Mouse (Mus musculus): ENCODE data around the gene Mid1. TPM values are rescaled to one million over a fixed set of nuclear protein-coding genes. Genes with fewer than 3 reads are reported as not detected.
"Not testable (repeated sequence)": the region's sequence is repeated elsewhere in the genome, so short reads cannot be mapped to it uniquely, and the experiment has no call there.

The Mid1 gene
- polyA plus RNA-seq, 1 experiment from 2014 or later = 4.2 TPM

DNA sequence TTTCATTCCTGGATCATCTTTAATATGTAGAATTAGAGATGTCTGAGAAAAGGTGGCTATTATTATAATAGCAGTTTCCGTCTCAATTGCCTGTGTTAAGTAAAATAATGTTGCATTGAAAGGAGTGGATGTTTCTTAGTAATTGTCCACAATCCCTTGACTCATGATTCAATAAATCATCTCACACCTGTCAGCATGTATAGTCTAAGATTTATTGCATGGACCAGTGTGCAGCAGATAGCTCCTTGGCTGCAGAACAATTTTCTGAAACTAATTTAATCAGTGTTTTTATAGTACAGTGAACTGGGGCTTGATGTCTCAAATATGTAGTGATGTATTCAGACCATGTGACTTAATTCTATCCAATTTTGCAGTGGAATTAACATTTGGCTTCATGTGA is 265.6 kb downstream of the Mid1 start:
- Histone ChIP-seq H3K9me3 (ENCODE audit: control insufficient read depth, low read length) (no peaks in the 10 kb centered on the region), H3K4me3 (ENCODE audit: low read length) (no peak overlapping the region), H3K4me2 (ENCODE audit: low read length) (no peak overlapping the region), H3K27ac (ENCODE audit: low read depth, low read length) (no peak overlapping the region), H3K36me3 (ENCODE audit: control insufficient read depth, insufficient read depth, low read length) (no peaks in the 10 kb centered on the region), H3K27me3 (replicated peaks; ENCODE audit: control insufficient read depth, insufficient read depth, low read length) (no peaks in the 10 kb centered on the region; the same call in 1 of the 2 replicates), H3K9ac (ENCODE audit: low read depth, low read length) (no peak overlapping the region), H3K4me1 (ENCODE audit: control insufficient read depth, insufficient read depth, low read depth, low read length) (no peaks in the 10 kb centered on the region)
- WGBS = 59% methylated on average over 1 of the region's 1 CpGs
- ATAC-seq = 0 out of 2 replicates have a peak, but pooled peaks have one; percentile 34

DNA sequence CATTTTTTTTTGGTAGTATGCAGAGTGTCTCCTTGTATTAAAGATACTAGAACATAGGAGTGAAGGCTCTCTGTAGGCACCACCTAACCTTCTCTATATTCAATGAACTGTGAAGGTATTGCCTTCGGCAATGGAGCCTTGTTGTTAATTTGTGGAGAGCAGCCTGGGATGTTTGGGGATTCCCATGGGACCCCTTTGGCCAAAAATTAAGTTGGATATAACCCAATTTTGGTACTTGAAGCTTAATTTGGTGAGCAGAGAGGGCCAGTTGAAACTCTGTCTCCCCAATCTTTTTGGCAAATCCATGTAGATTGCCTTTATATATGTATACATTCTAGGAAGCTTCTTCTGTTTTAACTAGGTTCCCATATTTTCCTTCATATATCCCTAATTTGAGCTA is 284.3 kb downstream of the Mid1 start:
- Histone ChIP-seq H3K4me3 (ENCODE audit: low read length) (no peak overlapping the region), H3K36me3 (ENCODE audit: control insufficient read depth, insufficient read depth, low read length) (peaks cover 3% of the 10 kb centered on the region; the same call in 1 of the 2 replicates), H3K9ac (ENCODE audit: low read depth, low read length) (no peak overlapping the region), H3K9me3 (ENCODE audit: control insufficient read depth, low read length) (peaks cover 4% of the 10 kb centered on the region), H3K4me2 (ENCODE audit: low read length) (no peak overlapping the region), H3K27ac (ENCODE audit: low read depth, low read length) (no peak overlapping the region), H3K27me3 (replicated peaks; ENCODE audit: control insufficient read depth, insufficient read depth, low read length) (no peaks in the 10 kb centered on the region), H3K4me1 (ENCODE audit: control insufficient read depth, insufficient read depth, low read depth, low read length) (no peaks in the 10 kb centered on the region)
- WGBS = 71% methylated on average over 1 of the region's 1 CpGs
- no peak for ATAC-seq

DNA sequence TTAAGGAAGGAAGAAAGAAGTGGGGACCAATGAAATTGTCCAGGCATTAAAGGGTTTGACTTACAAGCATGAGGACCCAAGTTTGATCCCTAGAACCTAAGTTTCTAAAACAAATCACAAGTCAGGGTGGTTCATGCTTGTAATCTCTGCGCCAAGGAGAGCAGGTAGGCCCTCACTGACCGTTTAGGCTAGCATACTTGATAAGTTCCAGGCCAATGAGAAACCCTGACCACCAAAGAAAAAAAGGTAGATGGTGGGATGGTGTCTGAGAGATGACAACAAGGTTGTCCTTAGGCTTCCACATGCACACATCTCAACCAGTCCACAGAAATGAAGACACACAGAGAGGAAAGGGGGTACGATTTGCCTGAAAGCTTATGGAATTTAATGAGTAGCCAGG is 284.8 kb downstream of the Mid1 start:
- H3K4me2 ChIP-seq (ENCODE audit: low read length); H3K4me3 ChIP-seq (ENCODE audit: low read length); H3K27me3 ChIP-seq (replicated peaks; ENCODE audit: control insufficient read depth, insufficient read depth, low read length); H3K36me3 ChIP-seq (ENCODE audit: control insufficient read depth, insufficient read depth, low read length); H3K9me3 ChIP-seq (ENCODE audit: control insufficient read depth, low read length); H3K27ac ChIP-seq (ENCODE audit: low read depth, low read length); H3K4me1 ChIP-seq (ENCODE audit: control insufficient read depth, insufficient read depth, low read depth, low read length); H3K9ac ChIP-seq (ENCODE audit: low read depth, low read length): not testable (repeated sequence)
- WGBS = 87% methylated on average over 3 of the region's 3 CpGs
- peak; percentile 41; the same call in 1 of the 2 replicates for ATAC-seq

DNA sequence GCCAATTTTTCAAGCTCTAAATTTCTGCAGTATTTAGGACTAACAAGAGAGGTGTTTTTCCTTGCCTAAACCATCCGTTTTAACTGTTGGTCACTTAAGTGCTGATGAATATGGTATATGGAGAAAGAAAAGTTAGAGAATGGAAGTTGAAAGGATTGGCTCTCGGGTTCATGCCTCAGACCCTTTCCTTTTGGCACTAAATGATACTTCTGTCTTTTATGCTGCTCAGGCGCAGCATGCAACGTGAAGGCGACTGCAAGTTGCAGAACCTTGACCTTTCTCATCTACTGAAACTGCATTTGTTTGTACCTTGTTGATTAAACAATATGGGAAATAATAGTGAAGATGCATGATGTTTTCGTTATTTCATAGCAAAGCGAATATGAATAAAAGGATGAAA is 285.5 kb downstream of the Mid1 start:
- not testable (repeated sequence) for H3K4me3 ChIP-seq (ENCODE audit: low read length); H3K36me3 ChIP-seq (ENCODE audit: control insufficient read depth, insufficient read depth, low read length); H3K27ac ChIP-seq (ENCODE audit: low read depth, low read length); H3K4me2 ChIP-seq (ENCODE audit: low read length); H3K9ac ChIP-seq (ENCODE audit: low read depth, low read length); ATAC-seq; H3K4me1 ChIP-seq (ENCODE audit: control insufficient read depth, insufficient read depth, low read depth, low read length); H3K9me3 ChIP-seq (ENCODE audit: control insufficient read depth, low read length); H3K27me3 ChIP-seq (replicated peaks; ENCODE audit: control insufficient read depth, insufficient read depth, low read length)
- WGBS = 90% methylated on average over 7 of the region's 7 CpGs

DNA sequence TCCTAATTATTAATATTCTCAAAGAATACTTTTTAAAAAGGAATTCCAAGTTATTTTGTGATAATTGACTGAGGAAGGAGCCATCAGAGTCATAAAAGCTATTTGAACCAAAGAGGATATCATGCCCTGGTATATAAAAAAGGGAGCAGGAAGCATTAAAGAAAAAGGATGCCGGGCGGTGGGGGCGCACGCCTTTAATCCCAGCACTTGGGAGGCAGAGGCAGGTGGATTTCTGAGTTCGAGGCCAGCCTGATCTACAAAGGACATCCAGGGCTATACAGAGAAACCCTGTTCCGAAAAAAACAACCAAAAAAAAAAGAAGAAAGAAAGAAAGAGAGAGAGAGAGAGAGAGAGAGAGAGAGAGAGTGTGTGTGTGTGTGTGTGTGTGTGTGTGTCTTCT is 286.6 kb downstream of the Mid1 start:
- not testable (repeated sequence) for H3K4me1 ChIP-seq (ENCODE audit: control insufficient read depth, insufficient read depth, low read depth, low read length); H3K4me3 ChIP-seq (ENCODE audit: low read length); H3K36me3 ChIP-seq (ENCODE audit: control insufficient read depth, insufficient read depth, low read length); ATAC-seq; H3K9ac ChIP-seq (ENCODE audit: low read depth, low read length); H3K4me2 ChIP-seq (ENCODE audit: low read length); H3K27ac ChIP-seq (ENCODE audit: low read depth, low read length); H3K9me3 ChIP-seq (ENCODE audit: control insufficient read depth, low read length); H3K27me3 ChIP-seq (replicated peaks; ENCODE audit: control insufficient read depth, insufficient read depth, low read length)
- WGBS = 93% methylated on average over 6 of the region's 6 CpGs

DNA sequence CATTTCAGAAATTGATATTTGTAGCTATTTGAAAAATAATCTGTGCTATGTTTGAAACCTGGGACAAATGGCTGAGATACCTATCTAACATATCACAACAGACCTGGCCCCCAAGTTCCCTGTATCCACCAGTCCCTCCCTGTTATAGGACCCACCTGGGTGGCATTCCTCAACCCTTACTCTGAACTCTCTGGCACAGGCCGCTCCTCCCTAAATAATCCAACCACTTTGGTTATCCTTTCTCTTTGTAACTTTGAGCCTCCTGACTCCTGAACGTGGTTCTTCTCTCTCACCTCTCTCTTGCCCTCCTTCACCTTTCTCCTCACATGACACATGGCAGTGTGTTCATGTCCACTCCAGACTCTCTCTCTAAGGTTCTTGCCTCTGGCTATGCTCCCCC is 287.1 kb downstream of the Mid1 start:
- H3K4me1 ChIP-seq (ENCODE audit: control insufficient read depth, insufficient read depth, low read depth, low read length); H3K27me3 ChIP-seq (replicated peaks; ENCODE audit: control insufficient read depth, insufficient read depth, low read length); H3K9me3 ChIP-seq (ENCODE audit: control insufficient read depth, low read length); H3K4me2 ChIP-seq (ENCODE audit: low read length); H3K4me3 ChIP-seq (ENCODE audit: low read length); H3K9ac ChIP-seq (ENCODE audit: low read depth, low read length); H3K36me3 ChIP-seq (ENCODE audit: control insufficient read depth, insufficient read depth, low read length): not testable (repeated sequence)
- ATAC-seq = peak; percentile 29; the same call in 1 of the 2 replicates
- 86% methylated on average over 2 of the region's 2 CpGs for WGBS
- H3K27ac ChIP-seq (ENCODE audit: low read depth, low read length) = peak overlapping the region; percentile 1; the same call in 1 of the 2 replicates

DNA sequence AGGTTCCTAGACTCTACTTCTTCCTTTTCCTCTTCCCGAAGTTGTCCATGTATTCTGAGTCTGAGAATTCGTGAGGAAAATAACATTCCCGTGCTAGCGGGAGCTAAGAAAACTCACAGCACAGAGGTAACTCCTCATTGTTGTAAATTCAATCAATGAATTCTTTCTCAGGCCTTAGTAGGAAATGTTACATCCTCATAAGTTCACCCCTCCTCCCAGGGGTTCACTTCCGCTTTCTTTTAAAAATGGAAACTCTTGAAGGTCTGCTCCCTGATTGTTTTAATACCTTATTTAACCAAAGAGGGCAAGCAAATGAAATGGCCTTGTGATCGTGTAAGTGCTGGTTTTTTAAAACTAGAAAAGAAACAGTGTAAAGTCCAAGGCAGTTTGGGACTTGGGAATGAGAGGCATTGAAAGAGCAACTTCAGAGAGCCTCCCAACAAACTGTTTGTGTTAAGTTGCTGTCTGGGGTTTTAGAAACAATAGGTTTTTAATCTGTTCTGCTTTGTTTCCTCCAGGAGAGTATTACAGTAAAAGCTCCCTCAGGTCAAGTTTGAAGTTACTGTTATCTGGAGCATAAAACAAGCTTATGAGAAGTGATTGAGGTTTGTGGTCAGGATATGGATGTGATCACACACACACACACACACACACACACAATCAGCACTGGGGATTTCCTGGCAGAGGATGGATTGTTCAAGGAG is 287.9 kb downstream of the Mid1 start:
- H3K4me2 ChIP-seq (ENCODE audit: low read length); H3K36me3 ChIP-seq (ENCODE audit: control insufficient read depth, insufficient read depth, low read length); ATAC-seq; H3K9ac ChIP-seq (ENCODE audit: low read depth, low read length); H3K27me3 ChIP-seq (replicated peaks; ENCODE audit: control insufficient read depth, insufficient read depth, low read length); H3K9me3 ChIP-seq (ENCODE audit: control insufficient read depth, low read length); H3K4me3 ChIP-seq (ENCODE audit: low read length); H3K4me1 ChIP-seq (ENCODE audit: control insufficient read depth, insufficient read depth, low read depth, low read length); H3K27ac ChIP-seq (ENCODE audit: low read depth, low read length): not testable (repeated sequence)
- 77% methylated on average over 6 of the region's 6 CpGs for WGBS

DNA sequence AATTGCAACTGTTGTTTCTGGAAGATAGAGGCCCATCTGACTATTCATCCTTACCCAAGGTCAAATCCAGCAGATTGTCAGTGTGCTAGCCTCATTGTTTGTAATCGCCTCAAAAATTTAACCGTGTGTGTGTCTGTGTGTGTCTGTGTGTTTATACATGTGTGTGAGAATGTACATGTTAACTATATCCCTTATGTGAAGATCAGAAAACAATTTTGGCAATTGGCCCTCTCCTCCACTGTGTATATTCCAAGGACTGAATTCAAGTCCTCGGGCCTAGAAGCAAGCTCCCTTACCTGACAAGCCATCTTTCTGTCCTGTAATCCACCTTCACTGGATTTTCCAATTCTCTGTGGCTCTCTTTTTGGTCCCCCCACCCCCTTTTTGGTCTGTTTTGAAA is 288.8 kb downstream of the Mid1 start:
- ATAC-seq = 0 out of 2 replicates have a peak, but pooled peaks have one; percentile 4
- peaks cover 10% of the 10 kb centered on the region for H3K36me3 ChIP-seq (ENCODE audit: control insufficient read depth, insufficient read depth, low read length)
- not testable (repeated sequence) for H3K9ac ChIP-seq (ENCODE audit: low read depth, low read length); H3K4me3 ChIP-seq (ENCODE audit: low read length); H3K27ac ChIP-seq (ENCODE audit: low read depth, low read length); H3K4me2 ChIP-seq (ENCODE audit: low read length); H3K9me3 ChIP-seq (ENCODE audit: control insufficient read depth, low read length); H3K4me1 ChIP-seq (ENCODE audit: control insufficient read depth, insufficient read depth, low read depth, low read length); H3K27me3 ChIP-seq (replicated peaks; ENCODE audit: control insufficient read depth, insufficient read depth, low read length)
- WGBS = 59% methylated on average over 3 of the region's 3 CpGs

DNA sequence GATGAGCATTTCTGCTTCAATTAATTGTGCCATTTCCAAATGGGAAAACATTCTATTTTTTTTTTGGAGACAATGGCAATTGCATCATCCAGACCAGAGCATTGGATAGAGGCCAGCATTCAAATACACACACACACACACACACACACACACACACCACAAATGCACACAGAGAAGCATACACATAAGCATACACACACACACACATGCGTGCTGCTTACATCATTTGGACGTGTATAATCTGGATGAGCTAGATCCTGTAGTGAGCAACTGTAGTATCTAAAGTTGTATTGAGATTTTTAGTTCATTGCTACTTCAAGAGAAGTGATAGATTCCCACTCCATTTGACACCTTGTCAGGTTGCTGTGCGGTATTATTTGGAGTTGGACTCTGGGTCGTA is 289.5 kb downstream of the Mid1 start:
- H3K9ac ChIP-seq (ENCODE audit: low read depth, low read length); ATAC-seq; H3K4me2 ChIP-seq (ENCODE audit: low read length); H3K27ac ChIP-seq (ENCODE audit: low read depth, low read length); H3K27me3 ChIP-seq (replicated peaks; ENCODE audit: control insufficient read depth, insufficient read depth, low read length); H3K4me1 ChIP-seq (ENCODE audit: control insufficient read depth, insufficient read depth, low read depth, low read length); H3K4me3 ChIP-seq (ENCODE audit: low read length); H3K9me3 ChIP-seq (ENCODE audit: control insufficient read depth, low read length): not testable (repeated sequence)
- H3K36me3 ChIP-seq (ENCODE audit: control insufficient read depth, insufficient read depth, low read length) = peaks cover 10% of the 10 kb centered on the region
- 62% methylated on average over 4 of the region's 4 CpGs for WGBS
